Mouse (Mus musculus) adrenal gland, adult (tissue): Measurements from ENCODE around the gene Ern1.

Experiments used
- DNase-seq, 2 experiments: peaks; one replicate each; pipeline ENCODE4 v3.0.0; 2022 to 2023; ENCODE audit warnings: low spot score in 1 of 2; ENCODE audit not compliant: inconsistent age in 2 of 2

Gene Ern1

DNA sequence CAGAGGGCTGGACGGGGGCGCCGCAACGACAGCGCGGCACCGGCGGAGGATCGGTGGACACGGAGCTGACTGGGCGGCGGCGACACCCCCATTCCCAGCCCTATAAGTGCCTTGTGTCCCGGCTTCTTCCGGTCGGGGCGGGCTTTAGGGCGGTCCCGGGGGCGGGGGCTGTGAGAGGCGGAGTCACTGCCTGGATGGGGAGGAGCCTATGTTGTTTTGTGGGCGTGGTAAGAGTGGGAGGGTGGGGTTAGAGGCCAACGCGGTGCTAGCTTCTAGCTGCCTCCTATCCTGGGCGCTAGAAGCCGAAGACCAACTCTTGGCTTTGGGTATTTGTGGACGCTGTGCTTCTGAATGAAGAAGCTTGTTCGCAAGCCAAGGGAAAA lies at the start of gene Ern1:
TSS of gene Ern1 (minus strand) at position 120 of the 383 bp plus-strand sequence.
- DNase-seq = peak; percentile 96 to 99

DNA sequence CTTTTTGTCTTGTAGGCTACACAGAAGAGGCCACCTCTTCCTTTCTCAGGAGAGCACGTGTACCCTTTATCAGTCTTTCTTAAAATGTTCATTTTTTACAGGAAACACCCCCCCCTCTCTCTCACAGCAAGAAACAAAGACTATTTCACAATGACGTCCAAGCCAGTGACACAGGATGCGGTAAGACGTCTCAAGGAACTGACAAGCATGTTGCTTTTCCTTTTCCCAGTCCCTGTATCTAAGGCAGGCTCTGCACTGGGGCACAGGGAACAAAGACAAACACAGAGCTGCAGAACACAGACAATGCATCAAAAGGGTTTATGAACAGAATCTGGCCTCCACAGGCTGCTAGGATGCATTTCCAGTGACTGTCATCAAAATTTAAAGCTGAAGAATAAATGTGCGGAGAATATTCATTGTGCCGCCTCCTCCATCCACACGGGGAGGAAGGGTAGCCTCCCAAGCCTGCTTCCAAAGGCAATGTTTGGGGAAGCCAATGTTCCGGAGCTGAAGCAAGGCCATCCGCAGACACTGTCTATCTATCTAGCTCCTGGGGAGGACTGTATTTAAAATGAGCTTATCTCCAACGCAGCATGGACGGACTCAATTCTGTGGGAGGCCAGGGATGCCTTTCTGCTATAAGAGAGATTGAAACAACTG lies 48.7 kb upstream of the Ern1 start:
- DNase-seq = no peak

DNA sequence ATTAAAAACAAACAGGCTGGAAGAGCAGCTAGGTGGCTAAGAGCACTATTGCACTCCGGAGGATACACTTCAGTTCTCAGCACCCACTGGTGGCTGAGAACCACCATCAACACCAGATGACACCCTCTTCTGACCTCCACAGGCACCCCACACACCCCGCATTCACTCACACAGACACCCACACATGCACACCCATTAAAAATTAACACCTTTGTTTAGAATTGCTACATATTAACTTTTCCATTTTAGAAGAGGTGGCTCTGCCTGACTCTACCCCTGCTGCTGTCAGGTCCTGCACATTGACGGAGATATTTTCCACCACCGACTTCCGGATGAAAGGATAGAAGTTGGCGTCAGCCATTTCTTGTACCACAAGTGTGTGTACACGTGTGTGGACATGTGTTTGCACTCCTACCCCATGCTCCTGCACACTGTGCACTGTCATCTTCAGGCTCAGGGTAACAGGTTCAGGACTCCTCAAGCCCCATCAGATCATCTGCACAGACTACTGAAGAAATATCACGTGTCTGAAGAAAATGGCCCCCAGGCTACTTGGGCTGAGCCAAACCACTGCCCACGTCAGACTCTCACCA lies 48.1 kb upstream of the Ern1 start:
- no peak for DNase-seq

DNA sequence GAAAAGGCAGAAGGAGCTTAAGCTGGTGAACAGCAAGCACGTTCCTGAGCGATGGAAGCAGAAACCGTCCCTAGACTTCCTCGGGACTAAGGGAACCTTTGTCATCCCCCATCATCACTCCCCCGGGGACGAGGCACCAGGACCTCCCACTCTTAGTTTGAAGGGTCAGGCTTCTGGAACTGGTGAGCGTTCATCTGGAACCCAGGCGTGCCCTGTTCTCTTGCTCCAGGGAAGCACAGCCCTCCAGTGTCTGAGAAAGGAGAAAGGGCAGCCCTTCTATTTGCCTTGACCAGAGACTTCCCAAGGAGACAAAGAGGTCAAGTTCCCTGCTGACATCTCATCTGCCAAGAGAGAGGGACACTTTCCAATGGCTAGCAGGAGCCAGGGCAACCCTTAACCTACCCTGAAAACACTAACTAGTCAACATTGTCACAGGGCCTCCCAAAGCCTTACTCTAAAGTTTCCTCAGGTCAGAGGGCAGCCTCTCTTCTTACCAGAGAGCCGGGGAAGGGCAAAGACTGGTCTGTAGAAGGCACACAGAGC lies 44.7 kb upstream of the Ern1 start:
- no peak for DNase-seq

DNA sequence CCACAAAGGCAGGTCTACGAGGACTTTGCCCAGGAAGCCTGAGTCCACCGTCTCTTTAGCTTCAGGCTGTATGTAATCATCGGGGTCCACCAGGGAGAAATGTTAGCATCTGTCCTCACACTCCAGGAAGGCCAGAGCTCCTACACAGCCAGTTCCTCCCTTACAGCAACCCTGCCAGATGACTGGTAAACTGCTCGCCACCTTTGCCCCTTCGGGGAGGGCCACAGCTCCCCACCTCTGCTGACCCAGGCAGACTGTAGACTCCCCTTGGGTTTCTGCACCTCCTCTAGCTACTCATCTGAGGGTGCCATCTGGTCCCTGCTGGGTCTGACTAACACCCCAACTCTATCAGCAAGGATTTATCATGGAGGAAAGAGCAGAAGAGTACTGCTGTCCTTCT lies 42.1 kb upstream of the Ern1 start:
- DNase-seq = no peak

DNA sequence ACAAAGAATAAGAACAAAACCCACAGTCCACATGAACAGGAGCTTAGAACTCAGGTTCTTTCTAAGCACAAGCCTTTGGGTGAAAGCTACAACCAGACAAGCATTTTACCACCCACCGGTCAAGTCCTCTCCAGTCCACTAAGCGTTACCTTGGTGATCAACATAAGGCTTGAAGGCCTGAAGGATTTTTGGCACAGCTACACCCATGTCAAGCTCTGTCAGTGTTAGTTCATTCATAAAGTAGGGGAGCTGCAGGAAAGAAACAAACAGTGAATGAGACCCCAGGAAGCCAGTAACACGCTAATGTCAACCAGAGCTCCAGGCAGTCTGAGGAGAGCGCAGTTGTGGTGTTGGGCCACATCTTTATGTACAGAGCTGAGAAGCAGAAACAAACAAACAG lies 41.5 kb upstream of the Ern1 start:
- DNase-seq = no peak

DNA sequence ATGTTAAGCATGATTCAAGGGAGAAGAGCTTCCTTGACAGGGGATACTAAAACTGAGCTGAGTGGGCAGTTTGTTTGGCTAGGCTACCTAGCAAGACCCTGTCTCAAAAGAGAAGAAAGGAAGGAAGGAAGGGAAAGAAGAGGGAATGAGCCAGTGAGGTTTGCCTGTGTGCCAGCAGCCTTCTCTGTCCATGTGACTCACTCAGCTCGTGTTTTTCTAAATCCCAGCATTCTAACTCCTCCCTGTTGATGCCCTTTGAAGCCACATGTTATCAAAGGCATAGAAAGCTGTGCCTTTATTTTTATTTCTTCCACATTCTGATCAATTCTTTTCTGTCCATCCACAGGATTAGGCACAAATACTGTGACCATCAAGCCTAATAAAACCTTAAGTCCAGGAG lies 40.3 kb upstream of the Ern1 start:
- no peak for DNase-seq

DNA sequence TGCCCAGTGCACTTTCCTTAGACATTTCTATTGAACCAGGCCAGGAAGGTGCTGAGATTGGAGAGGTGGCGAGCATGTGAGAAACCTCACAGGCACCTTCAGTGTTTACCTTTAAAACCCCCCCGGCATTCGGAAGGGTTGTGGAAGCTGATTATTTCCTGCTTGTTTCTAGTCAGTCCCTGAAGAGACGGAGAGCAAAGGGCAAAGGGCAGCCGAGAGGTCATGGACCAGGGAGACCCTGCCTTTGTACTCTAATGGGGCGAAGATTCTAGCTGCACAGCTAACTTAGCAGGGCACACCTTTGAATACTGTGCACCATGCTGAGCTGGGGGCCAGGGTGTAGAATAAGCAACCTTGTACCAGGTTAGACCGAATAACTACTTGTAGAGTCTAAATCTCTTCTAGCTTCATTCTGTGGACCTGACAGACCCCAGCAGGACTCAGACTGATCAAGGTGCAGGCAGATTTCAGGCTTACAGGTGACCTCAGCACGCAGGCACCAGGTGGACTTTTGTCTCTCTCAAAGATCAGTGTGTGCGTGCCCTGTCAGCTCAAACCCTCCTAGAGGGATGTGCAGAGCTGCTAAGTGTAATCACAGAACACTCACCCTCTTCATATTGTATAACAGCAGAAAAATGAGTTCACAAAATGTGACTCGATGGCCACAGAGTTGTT lies 39.6 kb upstream of the Ern1 start:
- DNase-seq = no peak

DNA sequence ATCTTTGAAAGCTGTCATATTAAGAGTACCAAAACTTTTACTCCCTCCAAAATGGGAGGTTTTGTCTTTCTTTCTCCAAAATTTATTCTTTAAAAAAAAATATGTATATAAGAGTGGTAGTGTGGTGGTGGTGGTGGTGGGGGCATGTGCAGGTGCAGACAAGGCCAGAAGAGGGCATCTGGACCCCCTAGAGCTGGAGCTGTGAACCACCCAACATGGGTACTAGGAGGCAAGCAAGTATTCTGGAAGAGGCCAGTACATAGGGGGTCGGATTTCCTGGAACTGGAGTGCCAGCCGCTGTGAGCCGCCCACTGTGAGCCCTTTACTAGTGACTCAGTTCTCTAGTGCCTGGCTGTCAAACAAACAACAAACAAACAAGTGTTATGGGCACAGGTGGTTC lies 34.9 kb upstream of the Ern1 start:
- no peak for DNase-seq

DNA sequence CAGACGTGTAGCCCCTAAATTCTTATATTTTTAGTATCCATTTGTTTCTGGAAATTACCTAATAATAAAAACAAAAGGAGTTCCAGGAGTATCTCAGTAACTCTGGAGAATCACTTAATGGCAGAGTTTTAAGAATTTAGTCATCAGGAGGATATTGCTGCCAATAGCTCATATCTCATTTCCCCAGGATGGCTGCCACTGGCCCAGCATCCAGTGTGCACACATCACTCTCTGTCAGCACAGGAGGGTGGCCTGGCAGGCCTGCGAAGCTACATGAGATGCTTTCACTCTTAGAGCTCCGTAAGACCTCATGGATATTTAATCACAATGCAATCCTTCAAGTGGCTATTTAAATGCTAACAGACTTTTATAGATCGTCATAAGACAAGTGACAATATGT lies 34.0 kb upstream of the Ern1 start:
- DNase-seq = no peak

DNA sequence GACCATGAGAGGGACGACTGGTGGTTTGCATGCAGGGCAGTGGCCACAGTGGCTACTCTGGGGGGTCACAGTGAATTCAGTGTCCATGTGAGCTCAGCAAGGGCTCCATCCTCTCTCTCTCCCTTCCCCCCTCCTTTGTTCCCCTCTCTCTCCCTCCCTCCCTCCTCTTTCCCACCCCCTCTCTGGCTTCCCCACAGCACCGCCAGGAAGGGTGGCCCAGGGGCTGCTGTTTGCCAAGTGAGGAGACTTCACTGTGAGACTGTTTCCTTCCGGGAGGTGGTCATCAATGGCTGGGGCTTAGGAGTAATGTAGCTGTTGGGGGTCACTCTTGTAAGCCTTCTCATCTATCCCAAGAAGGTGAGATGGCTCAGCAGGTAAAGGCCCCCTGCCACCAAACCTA lies 32.8 kb upstream of the Ern1 start:
- DNase-seq = no peak

DNA sequence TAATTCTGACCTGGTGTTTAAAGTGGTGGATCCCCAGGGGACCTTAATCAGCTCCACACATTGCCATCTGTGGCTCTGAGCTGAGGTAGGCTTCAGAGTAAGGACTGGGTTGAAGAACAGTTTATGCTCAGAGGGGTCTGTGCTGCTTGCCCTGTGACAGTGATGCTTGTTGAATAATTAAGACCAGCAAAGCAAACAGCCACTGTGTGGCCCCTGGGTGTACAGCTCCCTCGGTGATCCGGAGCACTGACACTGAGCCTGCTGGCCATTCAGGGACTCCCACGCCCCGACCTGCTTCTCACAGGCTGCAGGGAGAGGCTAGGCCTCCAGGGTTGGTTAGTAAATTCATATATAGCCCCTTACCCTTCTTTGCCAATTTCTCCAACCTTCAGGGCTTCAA lies 31.9 kb upstream of the Ern1 start:
- DNase-seq = no peak

DNA sequence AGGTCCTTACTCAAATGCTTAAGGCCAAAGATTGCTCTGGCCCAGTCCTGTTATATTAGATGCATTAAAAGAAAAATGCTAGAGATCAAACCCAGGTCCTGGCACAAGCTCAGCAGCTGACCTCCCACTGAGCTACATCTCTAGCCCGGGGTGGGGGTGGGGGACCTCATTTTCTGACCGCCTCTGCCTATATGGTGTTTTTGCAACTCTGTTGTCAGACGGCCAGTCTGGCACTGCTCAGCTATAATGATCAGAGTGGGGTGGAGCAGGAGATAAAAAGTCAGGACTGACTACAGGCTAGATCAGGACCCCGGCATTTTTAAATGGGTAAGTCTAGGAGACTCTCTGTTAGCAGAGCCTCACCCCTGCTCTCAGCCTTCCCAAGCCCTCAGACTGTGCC lies 30.7 kb upstream of the Ern1 start:
- DNase-seq = no peak

DNA sequence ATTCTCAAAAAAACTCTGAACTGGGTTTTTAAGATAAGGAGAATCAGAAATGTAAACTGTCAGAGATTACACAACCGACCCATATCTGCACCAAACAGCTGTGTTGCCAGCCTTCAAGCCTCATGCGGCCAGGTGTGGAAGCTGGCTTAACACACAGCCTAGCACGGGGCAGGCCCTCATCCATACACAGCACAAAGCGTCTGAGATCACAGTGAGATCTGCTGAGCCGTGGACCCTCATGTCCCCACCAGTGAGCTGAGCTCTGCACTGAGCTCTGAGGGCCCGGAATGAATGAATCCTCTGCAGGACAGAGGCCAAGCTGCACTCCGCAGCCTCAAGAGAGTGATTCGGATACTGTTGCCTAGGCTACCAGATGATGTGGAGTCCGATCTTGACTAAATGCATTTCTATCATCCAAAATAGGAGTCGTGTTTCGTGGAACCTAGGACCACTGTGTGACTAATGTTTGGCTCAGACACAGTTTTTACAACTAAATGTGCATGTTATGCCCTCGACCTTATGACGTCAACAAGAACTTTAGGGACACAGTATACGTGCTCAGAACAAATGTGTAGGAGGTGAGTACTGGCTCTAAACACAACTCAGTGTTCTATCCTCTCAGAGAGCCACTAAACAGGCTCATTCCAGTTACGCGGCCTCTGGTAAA lies 27.6 kb upstream of the Ern1 start:
- DNase-seq = peak in 1 of 2 experiments; percentile 41

DNA sequence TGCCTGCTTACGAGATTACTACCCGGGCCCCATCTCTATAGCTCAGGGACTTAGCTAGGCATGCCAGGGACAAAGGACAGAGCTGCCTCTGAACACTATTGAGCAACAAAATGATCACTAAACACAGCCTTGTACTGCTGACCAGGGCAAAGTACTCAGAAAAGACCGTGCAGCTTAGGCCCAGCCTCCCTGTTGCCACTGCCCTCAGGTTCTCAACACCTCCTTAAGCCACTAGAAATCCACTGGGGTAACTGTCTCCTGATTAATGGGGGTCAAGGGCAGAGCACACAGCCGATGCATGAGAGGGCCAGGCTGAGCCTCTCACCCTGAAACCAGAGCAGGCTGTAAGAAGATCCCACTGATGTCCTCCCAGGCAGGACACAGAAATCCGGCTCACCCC lies 26.8 kb upstream of the Ern1 start:
- DNase-seq = peak; percentile 49 to 81

DNA sequence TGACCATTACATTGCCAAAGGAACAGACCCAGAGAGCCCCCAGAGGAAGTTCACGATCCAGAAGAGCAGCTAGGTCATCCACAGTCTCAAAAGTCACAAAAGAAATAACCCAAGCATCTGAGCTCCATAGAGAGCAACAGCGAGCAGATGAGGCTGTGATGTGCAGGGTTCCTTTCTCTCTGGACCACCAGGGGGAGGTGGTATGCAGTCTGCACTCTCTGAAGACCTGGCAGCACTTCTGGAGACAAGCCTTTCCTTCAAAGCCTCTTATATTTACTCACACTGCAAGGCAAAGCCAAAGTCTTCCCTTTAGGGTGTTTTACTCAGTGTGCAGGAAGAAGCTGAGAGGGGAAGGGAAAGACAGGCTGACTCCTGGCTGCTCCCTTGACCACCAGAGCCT lies 25.5 kb upstream of the Ern1 start:
- DNase-seq = peak; percentile 51 to 76

DNA sequence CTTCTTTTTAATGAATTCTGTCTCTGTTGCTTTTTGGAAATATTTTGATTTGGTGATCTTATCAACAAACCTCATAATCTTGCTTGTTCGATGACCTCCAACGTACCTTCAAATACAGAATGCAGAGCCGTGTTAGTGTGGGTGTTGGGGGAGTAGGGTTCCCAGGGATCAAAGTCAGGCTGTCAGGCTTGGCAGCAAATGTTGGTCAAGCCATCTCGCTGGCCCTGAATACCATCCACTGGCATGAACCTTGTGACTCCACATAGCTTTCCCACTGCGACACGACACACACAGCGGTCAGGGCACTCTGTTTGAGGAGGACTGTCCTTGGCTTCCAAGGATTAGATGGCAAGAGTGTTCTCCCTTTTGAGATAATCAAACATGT lies 24.3 kb upstream of the Ern1 start:
- peak; percentile 40 to 59 for DNase-seq

DNA sequence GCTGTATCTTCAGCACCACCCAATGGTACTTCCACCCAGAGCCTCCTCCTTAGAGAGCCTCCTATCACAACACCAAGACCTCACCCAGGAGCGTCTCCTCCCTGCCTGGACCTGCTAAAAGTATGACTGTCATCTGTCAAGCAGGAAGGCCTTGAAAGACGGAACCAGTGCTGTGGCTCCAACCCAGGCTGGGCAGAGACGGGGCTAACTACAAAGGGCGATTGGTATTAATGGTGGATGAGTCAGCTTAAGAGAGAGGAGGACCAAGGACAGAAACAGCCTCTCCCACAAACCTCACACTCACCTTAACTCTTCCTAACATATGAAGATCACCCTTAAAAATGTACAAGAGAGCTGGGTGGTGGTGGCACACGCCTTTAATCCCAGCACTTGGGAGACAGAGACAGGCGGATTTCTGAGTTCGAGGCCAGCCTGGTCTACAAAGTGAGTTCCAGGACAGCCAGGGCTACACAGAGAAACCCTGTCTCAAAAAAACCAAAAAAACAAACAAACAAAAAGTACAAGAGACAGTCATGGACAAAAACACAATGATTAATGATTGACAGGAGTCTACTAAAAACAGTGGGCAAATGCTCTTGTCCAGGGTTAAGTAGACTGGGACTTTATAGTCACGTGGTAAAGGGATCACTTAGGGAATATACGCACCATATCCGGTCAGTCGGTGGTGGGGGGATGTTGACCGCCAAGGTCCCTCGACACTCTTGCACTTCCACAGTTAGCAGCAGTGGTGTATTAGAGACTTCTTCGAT lies 23.8 kb upstream of the Ern1 start:
- peak; percentile 71 to 84 for DNase-seq

DNA sequence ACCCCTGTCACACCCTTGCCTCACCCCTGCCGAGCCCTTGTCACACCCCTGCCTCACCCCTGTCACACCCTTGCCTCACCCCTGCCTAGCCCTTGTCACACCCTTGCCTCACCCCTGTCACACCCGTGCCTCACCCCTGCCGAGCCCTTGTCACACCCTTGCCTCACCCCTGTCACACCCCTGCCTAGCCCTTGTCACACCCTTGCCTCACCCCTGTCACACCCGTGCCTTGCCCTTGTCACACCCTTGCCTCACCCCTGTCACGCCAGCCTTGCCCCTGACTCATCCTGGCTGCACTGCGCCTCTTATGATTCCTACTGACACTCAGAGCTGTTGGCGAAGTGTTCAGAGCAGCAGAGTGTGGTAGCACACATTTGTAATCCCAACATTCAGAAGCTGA lies 20.0 kb upstream of the Ern1 start:
- no peak for DNase-seq

DNA sequence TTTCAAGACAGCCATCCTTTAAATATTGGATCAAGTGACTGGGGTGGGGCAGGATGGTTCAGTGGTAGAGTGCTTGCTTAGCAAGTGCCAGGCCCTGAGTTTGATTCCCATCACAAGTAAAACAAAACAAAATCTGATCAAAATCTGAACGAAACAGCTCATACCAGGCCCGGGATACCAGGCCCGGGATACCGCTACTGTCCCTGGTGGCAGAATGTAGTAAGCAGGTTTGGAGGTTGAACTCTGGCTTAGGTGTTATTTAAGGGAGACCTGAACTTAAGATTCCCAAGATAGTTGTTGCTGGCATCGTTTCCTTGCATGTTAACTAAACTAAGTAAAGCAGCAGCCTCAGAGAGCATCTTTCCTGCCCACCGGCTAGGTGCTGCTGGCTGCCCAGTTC lies 18.6 kb upstream of the Ern1 start:
- no peak for DNase-seq

DNA sequence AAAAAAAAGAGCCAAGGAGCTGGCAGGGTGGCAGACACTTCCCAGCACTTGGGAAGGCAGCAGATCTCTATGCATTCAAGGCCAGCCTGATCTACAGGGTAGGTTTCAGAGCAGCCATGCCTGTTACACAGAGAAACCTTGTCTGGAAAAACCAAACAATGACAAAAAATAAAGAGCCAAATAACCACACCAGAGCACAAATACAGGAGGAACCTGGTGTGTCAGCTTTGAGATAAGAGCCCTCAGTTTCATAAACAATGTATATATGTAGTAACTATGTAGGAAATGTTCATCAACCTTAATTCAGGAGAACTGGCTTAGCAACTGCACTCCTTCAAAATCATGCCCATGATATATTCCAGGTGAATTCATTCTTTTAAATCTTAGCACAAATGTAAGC lies 16.5 kb upstream of the Ern1 start:
- DNase-seq = no peak
